Mouse (Mus musculus): ENCODE results near the gene Mcm2.
A peak's percentile ranks its signal among the peaks of the same experiment; 100 is the strongest.

The Mcm2 gene

DNA sequence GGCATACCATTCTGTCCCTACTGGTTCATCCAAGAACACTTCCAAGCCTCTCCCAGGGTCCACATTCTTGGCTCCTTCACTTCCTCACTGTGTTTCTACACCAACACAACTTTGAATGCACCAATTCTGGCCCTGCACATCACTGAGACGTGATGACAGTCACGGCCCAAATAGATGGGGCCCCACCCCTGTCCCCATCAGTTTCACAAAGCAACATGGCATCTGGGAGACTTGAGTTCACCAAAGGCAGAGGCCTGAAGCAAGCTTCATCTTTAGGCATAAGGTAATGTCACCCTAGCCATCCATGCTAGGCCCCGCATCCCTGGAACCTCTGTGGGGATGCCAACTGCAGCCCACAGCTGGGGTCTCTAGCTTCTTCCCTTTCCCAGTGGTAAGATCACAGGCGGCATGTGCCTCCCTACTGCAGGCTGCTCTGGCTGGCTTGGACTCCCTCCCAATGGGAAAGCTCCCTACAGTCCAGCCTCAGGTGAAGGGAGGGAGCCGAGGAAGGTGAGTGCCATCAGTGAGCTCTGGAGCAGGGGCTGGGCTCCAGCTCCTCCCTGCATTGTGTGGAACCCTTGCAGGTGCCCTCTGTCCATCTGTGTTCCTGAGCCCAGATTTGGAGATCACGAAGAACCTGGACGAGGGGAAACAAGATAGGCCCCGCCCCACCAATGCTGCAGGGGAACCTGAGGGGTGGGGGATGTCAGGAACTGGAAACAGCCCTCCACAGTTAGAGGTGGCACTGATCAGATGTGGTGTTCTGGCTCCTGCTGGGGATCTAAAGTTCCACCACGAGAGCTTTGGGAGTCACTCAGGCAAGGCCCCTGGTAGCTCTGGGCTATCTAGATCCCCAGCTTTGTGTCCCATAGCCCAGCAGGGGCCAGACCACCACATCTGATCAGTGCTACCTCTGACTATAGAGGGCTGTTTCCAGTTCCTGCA lies 54.5 kb downstream of the Mcm2 start:
- DNase-seq = no peak

GRCm38 (mm10) chr6:88843241-88843640 lies 55.3 kb downstream of the Mcm2 start:
- no peak for DNase-seq

DNA sequence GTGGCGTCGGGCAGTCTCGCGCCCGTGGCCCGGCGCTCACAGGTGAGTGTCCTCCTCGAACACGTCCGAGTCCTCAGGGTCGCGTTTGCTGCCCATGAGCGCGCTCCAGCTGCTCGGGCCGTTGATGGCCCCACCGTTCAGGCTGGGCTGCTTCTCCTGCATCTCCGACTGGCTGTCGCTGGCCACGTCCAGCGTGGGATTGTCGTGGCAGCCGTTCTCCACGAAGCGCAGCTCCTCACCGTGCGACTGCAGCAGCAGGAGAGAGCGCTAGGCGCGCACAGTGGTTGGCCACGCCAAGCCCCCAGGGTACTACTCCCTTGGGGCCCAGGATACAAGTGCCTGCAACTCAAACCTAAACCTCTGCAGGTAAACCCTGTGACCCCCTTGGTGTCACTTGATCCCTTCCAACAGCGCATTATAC lies 55.8 kb downstream of the Mcm2 start:
- DNase-seq = peak; percentile 63

GRCm38 (mm10) chr6:88841781-88842689 lies 56.5 kb downstream of the Mcm2 start, which contains the start of gene Abtb1:
TSS of gene Abtb1 (minus strand) at chr6:88841984.
- DNase-seq = peak; percentile 94

DNA sequence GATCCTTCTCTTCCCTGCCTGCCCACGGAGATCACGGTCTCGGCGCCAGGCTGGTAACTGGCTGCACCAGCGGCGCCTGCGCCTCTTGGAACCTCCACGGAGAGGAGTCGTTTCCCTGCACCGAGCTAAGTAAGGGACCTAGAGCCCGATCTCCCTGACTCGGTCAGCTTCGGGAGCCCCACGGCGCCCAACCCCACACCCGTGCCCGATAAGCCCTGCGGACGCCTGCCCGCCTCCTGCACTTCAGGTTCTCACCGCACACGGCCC lies 57.1 kb downstream of the Mcm2 start:
- DNase-seq = no peak

DNA sequence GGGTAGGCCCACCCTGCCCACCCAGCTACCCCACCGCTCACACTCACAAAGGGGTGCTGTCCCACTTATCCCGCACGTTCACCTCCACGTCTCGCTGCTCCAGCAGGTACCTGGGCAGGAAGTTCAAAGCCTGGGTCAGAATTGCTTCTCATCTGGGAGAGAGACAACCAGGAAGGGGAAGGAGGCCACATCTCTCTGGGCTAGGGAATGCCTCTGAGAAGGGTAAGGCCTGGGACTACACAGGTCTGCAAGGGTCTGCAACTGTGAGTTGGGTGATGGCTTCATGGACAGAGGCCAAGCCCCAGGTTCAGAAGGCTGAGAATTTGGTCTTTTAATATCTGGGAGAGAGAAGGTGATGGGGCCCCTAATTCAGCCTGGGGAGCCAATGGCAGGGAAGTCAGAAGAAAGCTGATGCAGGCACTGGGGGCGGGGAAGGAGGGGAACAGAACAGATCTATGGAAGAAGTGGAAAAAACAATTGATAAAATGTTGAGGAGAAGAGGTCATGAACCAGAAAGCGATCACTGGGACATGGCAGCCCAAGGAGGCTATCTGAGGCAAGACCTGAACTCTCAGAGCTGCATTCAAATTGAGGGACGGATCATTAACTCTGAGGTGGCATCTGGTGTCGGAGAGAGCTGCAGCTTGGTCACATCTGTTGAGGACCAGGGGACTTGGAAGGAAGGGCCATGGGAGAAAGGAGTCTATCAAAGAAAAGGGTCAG lies 57.6 kb downstream of the Mcm2 start:
- no peak for DNase-seq

DNA sequence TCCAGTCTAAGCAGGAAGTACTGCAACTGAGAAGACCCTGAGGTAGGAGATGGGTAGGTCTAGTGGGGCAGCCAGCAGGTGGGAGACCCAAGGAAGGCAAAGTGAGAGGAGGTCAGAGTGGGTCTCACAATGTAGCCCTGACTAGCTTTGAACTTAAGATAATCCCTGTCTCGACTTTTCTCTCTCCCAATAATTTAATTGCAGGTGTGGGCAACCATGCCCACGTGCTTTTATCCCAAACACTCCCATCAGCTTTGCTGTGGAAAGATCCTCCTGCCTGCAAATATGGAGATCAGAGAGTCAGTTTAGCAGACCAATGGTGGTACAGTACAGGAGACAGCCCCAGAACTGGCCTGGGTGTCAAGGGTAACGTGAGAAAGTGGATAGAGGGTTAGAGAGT lies 58.4 kb downstream of the Mcm2 start:
- DNase-seq = no peak

DNA sequence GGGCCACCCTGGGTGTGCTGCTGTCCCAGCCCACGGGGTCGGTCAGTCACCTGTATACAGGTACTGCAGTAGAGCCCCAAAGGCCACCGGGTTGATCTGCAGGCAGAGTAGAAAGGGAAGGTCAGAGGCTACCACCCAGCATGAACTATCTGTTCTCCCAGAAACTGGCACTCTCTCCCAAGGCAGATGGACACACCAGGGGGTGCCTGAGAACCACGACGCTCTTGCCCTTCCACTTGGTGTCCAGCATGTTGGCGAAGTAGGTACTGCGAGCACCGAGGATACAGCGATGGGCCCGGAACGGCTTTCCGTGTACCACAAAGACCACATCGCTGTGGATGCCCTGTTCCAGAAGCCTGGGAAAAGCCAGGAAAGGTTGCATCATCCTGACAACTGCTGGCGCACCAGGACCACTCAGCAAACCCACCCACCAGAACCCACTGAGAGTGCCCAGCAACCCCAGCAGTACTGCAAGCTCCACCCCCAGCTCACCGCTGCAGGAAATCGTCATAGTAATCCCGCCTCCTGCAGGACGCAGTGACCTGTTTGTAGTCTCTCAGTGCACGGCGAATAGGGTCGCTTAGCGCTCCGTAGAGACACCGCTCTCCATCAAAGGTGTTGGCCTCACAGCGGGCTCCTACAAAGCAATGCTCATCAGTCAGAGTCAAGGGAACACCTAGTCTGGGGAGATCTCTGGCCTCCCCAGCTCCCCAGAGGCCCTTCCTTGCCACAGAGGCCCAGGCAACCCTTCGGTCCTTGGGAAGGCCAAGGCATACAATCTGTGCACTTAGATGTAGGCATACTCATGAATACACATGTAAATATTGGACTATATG lies 59.2 kb downstream of the Mcm2 start:
- DNase-seq = no peak

- no peak for DNase-seq
Measured at GRCm38 (mm10) chr6:88838613-88839012, 60.0 kb downstream of the Mcm2 start.

DNA sequence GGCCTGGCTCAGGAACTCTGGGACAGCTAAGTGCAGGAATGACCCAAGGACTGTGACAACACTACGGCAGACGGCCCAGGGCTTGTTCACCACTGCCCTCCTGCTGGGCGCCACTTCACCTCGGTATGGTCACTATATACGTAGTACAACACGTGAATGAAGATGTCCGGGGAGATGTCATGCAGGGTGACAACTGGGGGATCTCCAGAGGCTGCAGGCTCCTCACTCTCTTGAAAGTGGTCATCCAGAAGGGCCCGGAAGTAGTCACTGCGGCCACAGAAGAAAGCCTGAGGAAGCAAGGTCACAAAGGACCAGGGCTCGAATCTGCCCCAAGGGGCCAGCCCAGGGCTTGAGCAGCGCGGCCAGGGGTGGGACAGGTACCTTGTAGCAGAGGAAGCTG lies 60.6 kb downstream of the Mcm2 start:
- no peak for DNase-seq

DNA sequence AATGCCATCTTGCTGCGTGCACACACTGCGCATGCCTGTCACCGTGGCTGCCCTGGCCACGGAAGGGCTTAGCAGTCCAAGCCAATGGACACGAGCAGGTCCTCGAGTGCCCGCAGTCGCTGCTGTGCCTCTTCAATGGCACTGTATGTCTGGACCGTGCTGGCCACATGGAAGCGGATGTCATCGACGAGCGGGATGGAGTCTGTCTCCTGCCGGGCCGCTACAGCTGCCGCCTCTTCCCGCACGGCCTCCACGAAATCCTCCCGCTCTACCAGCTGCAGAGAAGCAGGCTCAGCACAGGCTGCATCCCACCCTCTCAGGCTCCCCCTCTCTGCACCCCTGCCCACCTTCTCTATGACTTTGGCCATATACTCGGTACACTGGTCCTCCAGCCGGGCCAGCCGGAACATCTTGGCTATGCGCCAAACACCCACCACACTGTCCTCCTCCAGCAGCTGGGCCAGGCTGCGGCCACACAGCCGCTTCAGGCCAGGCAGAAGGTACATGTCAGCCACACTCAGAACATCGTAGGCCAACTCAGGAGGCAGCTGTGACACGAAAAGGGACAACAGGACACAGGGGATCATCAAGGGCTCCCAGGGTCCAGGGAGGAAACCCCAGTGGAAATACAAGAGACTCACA lies 62.3 kb downstream of the Mcm2 start:
- DNase-seq = no peak

GRCm38 (mm10) chr6:88835047-88835446 lies 63.5 kb downstream of the Mcm2 start:
- no peak for DNase-seq

Data from right cerebral cortex, postnatal 14 days (tissue).